In the genomic region with DNA sequence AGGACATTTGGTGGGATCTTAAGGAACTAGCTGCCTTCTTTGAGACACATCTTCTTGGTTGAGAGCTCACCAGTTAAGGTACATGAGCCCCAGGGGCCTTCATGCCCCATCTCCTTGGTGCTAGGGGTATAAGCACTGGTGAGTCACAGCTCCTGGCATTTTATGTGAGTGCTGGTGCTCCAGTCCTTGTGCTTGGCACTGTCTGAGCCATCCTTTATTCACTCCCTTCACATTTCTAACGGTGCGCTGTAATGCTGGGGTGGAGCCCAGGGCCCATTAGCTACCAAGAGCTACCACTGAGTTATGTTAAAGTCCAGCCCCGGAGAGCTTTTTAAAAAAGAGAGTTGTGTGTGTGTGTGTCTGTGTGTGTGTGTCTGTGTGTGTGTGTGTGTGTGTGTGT, we compare ENCODE assay signal across 19 mouse cellular contexts. TPM values are rescaled to one million over a fixed set of nuclear protein-coding genes. Genes with fewer than 3 reads are reported as not detected.
A peak's percentile ranks its signal among the peaks of the same experiment; 100 is the strongest.
DNase-seq lines count a peak whose midpoint lies in the region; ATAC-seq and TF ChIP-seq lines count a peak whose summit lies in the region.
"Had no signal": no experiment of that assay in that cellular context is flagged by ENCODE, and none has a peak within 500 bp of the region (broad histone marks: within the 10 kb centered on the region; RNA-seq: fewer than 3 reads in every experiment).

No protein-coding gene starts in this region.

- TF ChIP-seq EP300 in stomach, postnatal 0 days (optimal IDR thresholded peaks at IDR 0.05), result no peak

- H3K4me1 ChIP-seq in neural tube, embryonic 13.5 days (replicated peaks), result peaks cover 14% of the 10 kb centered on the region; the same call in 1 of the 2 replicates
- 0 out of 2 replicates have a peak, but pooled peaks cover 2% of the 10 kb centered on the region for H3K4me1 ChIP-seq in stomach, postnatal 0 days (replicated peaks; ENCODE audit: control insufficient read depth, insufficient read depth)

- H3K4me3 ChIP-seq in neural tube, embryonic 13.5 days, result no peak overlapping the region
- H3K4me3 ChIP-seq in stomach, postnatal 0 days (ENCODE audit: low read depth, low read length), result no peak overlapping the region
- H3K4me3 ChIP-seq: erythroblast, embryonic 14.5 days; intestine, embryonic 15.5 days; kidney, embryonic 15.5 days; layer of hippocampus, adult 2 months; liver, embryonic 13.5 days had no signal

- no peaks in the 10 kb centered on the region for H3K9me3 ChIP-seq in neural tube, embryonic 13.5 days
- no peaks in the 10 kb centered on the region for H3K9me3 ChIP-seq in stomach, postnatal 0 days (ENCODE audit: control insufficient read depth, low read length)
- H3K9me3 ChIP-seq: intestine, embryonic 15.5 days; kidney, embryonic 15.5 days; liver, embryonic 13.5 days had no signal

- no peak for DNase-seq in neural tube, embryonic 10.5 days (ENCODE audit: extremely low spot score, low spot score)
- peak; percentile 54 for DNase-seq in NIH3T3 (ENCODE audit: low read depth)
- peak; percentile 64 for DNase-seq in adrenal gland, postnatal 14 days
- DNase-seq in stomach, postnatal 0 days (ENCODE audit: low spot score), result no peak
- DNase-seq in thymus, postnatal 4 days, result no peak
- DNase-seq in cerebellum, adult 11-12 months, result no peak
- DNase-seq: liver, embryonic 13.5 days; right cerebral cortex, postnatal 14 days had no signal

- no peak overlapping the region for H3K27ac ChIP-seq in neural tube, embryonic 13.5 days (replicated peaks)
- H3K27ac ChIP-seq in stomach, postnatal 0 days (replicated peaks), result no peak overlapping the region
- H3K27ac ChIP-seq: hindbrain, embryonic 14.5 days; intestine, embryonic 15.5 days; kidney, embryonic 15.5 days; layer of hippocampus, adult 2 months; liver, embryonic 13.5 days had no signal

- no peak overlapping the region for H3K9ac ChIP-seq in neural tube, embryonic 13.5 days
- no peak overlapping the region for H3K9ac ChIP-seq in stomach, postnatal 0 days (ENCODE audit: low read length)
- H3K9ac ChIP-seq: hindbrain, embryonic 14.5 days; intestine, embryonic 15.5 days; kidney, embryonic 15.5 days; liver, embryonic 13.5 days had no signal

- no peaks in the 10 kb centered on the region for H3K27me3 ChIP-seq in neural tube, embryonic 13.5 days
- no peaks in the 10 kb centered on the region for H3K27me3 ChIP-seq in stomach, postnatal 0 days (ENCODE audit: control insufficient read depth, insufficient read depth, low read length)
- H3K27me3 ChIP-seq: CH12.LX; intestine, embryonic 15.5 days; kidney, embryonic 15.5 days; liver, embryonic 13.5 days had no signal

- peak; percentile 26; the same call in 1 of the 2 replicates for ATAC-seq in neural tube, embryonic 13.5 days (ENCODE audit: low read depth)
- 0 out of 2 replicates have a peak, but pooled peaks have one; percentile 59 for ATAC-seq in stomach, postnatal 0 days (ENCODE audit: low FRiP score, low TSS enrichment)
- ATAC-seq: forebrain, embryonic 16.5 days; intestine, embryonic 15.5 days had no signal

- 0 out of 2 replicates have a peak, but pooled peaks cover 2% of the 10 kb centered on the region for H3K36me3 ChIP-seq in neural tube, embryonic 13.5 days
- H3K36me3 ChIP-seq in stomach, postnatal 0 days (ENCODE audit: control insufficient read depth, insufficient read depth, low read length), result no peaks in the 10 kb centered on the region
- H3K36me3 ChIP-seq: intestine, embryonic 15.5 days had no signal

- H3K4me2 ChIP-seq in neural tube, embryonic 13.5 days, result no peak overlapping the region
- no peak overlapping the region for H3K4me2 ChIP-seq in stomach, postnatal 0 days (replicated peaks; ENCODE audit: low read depth)
- H3K4me2 ChIP-seq: hindbrain, embryonic 14.5 days; intestine, embryonic 15.5 days; kidney, embryonic 15.5 days; liver, embryonic 13.5 days had no signal

- no peak for TF ChIP-seq CTCF in stomach, postnatal 0 days (IDR thresholded peaks at IDR 0.05; ENCODE audit: low read depth)

- WGBS in neural tube, embryonic 13.5 days, result 64% methylated on average over 3 of the region's 3 CpGs
- WGBS in stomach, postnatal 0 days, result 54% methylated on average over 3 of the region's 3 CpGs

RNA-seq across cellular contexts. Expression of a gene that starts 17.6 kb away (rescaled TPM):
- polyA plus RNA-seq in neural tube, embryonic 13.5 days (2015; fragmentation: Nextera tagmentation; extraction: Ambion mirVana), result 70.0 and 79.9 TPM in 2 replicates
- 102 and 113 TPM in 2 replicates for total RNA-seq in adrenal gland, postnatal 14 days (2021)
- polyA plus RNA-seq in stomach, postnatal 0 days (2015; fragmentation: Nextera tagmentation; extraction: Ambion mirVana), result 76.3 and 89.0 TPM in 2 replicates

RNA-seq across cellular contexts. Expression of a gene that starts 28.9 kb away (rescaled TPM):
- 30.0 and 32.6 TPM in 2 replicates for polyA plus RNA-seq in neural tube, embryonic 13.5 days (2015; fragmentation: Nextera tagmentation; extraction: Ambion mirVana)
- total RNA-seq in adrenal gland, postnatal 14 days (2021), result 45.2 and 49.5 TPM in 2 replicates
- 9.5 and 10.9 TPM in 2 replicates for polyA plus RNA-seq in stomach, postnatal 0 days (2015; fragmentation: Nextera tagmentation; extraction: Ambion mirVana)

RNA-seq across cellular contexts. Expression of a gene that starts 55.2 kb away (rescaled TPM):
- 0.20 and 0.59 TPM in 2 replicates for polyA plus RNA-seq in neural tube, embryonic 13.5 days (2015; fragmentation: Nextera tagmentation; extraction: Ambion mirVana)
- total RNA-seq in adrenal gland, postnatal 14 days (2021), result 2.7 TPM in 1 of 2 replicates, not detected in the other
- 202 and 227 TPM in 2 replicates for polyA plus RNA-seq in stomach, postnatal 0 days (2015; fragmentation: Nextera tagmentation; extraction: Ambion mirVana)
- total RNA-seq: CH12.LX; gastrocnemius, adult 8-10 months; heart, adult 8-10 months; layer of hippocampus, adult 2 months; left cerebral cortex, adult 18-20 months had no signal

Comparison
In these comparisons a context has a peak if more than half of its experiments do, and no peak if none do; other contexts are left out.
1. DNase-seq: peak in NIH3T3 (single experiment) and adrenal gland, postnatal 14 days (single experiment); none in neural tube, embryonic 10.5 days (single experiment), stomach, postnatal 0 days (single experiment), thymus, postnatal 4 days (single experiment) and cerebellum, adult 11-12 months (single experiment).
2. RNA of a gene that starts 55.2 kb away (polyA plus RNA-seq): 202 to 227 TPM in stomach, postnatal 0 days; 0.20 to 0.59 TPM in neural tube, embryonic 13.5 days; every median in the first group is over 100 times any median in the second.